Mouse (Mus musculus): ENCODE results near the gene Ap4s1. TPM values are rescaled to one million over a fixed set of nuclear protein-coding genes. Genes with fewer than 3 reads are reported as not detected.

The Ap4s1 gene
- polyA plus RNA-seq, 1 experiment from 2014 or later, result 12.6 TPM

- Histone ChIP-seq H3K27ac (no peak overlapping the region), H3K79me2 (ENCODE audit: inconsistent target) (no peaks in the 10 kb centered on the region), H3K4me3 (ENCODE audit: inconsistent target) (no peak overlapping the region), H3K36me3 (ENCODE audit: inconsistent target) (no peaks in the 10 kb centered on the region; the same call in 1 of the 2 replicates)
- 13% methylated on average over 6 of the region's 6 CpGs for WGBS (ENCODE audit: missing documents)
Observed at GRCm38 (mm10) chr12:51718617-51719016, 27.8 kb downstream of the Ap4s1 start.

GRCm38 (mm10) chr12:51721836-51722235, 31.0 kb downstream of the Ap4s1 start:
- Histone ChIP-seq H3K36me3 (ENCODE audit: inconsistent target) (no peaks in the 10 kb centered on the region; the same call in 1 of the 2 replicates), H3K27ac (no peak overlapping the region), H3K79me2 (ENCODE audit: inconsistent target) (no peaks in the 10 kb centered on the region), H3K4me3 (ENCODE audit: inconsistent target) (no peak overlapping the region)
- 88% methylated on average over 7 of the region's 8 CpGs for WGBS (ENCODE audit: missing documents)

DNA sequence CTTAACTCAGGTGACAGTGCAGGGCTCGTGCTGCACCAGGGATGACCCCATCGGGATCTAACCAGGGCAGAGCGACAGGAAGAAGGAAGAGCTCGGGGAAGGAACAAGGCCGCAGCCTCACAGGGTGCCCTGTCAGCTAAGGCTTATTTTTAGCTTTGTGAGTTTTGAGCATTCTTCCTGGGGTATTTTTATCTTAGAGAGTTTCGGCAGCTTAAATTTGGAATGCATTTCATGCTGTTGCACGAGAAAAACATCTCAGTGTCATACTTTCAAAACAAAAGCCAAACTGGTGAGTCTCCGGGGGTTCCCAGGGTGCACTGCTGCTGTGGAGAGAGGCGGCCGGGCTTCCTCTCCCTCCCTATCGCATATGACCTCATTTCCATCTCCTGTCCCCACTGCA, 38.2 kb downstream of the Ap4s1 start:
- Histone ChIP-seq H3K79me2 (ENCODE audit: inconsistent target) (no peaks in the 10 kb centered on the region), H3K27ac (peak overlapping the region; percentile 39), H3K36me3 (ENCODE audit: inconsistent target) (no peaks in the 10 kb centered on the region; the same call in 1 of the 2 replicates), H3K4me3 (ENCODE audit: inconsistent target) (no peak overlapping the region)
- 75% methylated on average over 11 of the region's 11 CpGs for WGBS (ENCODE audit: missing documents)

GRCm38 (mm10) chr12:51729827-51730226, 39.0 kb downstream of the Ap4s1 start:
- H3K79me2 ChIP-seq (ENCODE audit: inconsistent target), result no peaks in the 10 kb centered on the region
- WGBS (ENCODE audit: missing documents), result 94% methylated on average over 8 of the region's 9 CpGs
- no peaks in the 10 kb centered on the region for H3K36me3 ChIP-seq (ENCODE audit: inconsistent target)
- peak overlapping the region; percentile 39; the same call in 1 of the 2 replicates for H3K27ac ChIP-seq
- no peak overlapping the region for H3K4me3 ChIP-seq (ENCODE audit: inconsistent target)

DNA sequence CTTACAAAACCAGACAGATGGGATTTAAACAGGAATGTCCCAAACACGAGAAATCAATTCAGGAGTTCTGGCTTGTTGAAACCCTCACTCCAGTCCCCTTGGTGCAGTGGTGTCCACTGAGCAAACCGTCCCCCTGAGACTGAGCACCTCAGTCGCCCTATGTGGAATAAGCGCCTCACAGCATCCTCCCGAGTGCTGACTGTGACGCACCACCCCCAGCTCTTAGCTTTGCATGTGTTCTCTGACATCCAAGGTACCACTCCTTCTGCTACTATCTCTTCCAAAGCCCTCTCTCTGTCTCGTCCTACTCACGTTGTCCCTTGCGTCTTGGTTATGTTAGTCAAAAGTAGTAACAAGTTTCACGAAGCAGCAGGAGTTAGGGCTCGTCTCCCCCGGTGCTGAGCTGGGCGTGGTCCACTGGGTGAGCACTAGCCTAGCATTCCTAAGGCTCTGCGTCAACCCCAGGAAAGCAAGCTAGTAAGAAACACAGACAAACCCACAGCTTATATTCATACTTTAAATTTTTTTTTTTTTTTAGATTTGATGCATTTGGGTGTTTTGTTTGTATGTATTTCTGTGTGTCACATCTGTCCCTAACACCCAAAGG, 43.9 kb downstream of the Ap4s1 start:
- Histone ChIP-seq H3K79me2 (ENCODE audit: inconsistent target) (no peaks in the 10 kb centered on the region), H3K36me3 (ENCODE audit: inconsistent target) (no peaks in the 10 kb centered on the region), H3K27ac (no peak overlapping the region), H3K4me3 (ENCODE audit: inconsistent target) (no peak overlapping the region)
- WGBS (ENCODE audit: missing documents), result 93% methylated on average over 13 of the region's 14 CpGs

DNA sequence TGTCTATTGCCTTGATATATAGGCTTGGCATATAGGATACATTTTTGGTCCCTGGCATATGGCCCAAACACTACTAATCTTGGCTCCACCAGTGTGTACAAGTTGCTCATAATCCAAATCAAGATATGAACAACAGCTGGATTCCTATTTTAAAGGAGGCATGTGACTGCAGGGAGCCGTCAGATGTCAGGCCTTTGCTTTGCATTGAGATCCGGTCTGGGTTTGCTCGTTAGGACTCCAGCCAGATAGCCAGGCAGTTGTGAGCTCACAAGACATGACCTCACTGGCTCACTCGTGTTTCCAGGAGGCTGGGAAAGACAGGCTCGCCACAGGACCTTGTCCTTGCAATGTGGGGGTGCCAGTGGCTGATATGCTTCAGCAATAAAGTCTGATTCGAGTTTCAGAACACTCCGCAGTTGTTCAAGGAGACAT, 45.0 kb downstream of the Ap4s1 start:
- Histone ChIP-seq H3K4me3 (ENCODE audit: inconsistent target) (no peak overlapping the region), H3K27ac (no peak overlapping the region), H3K79me2 (ENCODE audit: inconsistent target) (no peaks in the 10 kb centered on the region), H3K36me3 (ENCODE audit: inconsistent target) (no peaks in the 10 kb centered on the region)
- 95% methylated on average over 7 of the region's 7 CpGs for WGBS (ENCODE audit: missing documents)

- 95% methylated on average over 3 of the region's 3 CpGs for WGBS (ENCODE audit: missing documents)
- H3K36me3 ChIP-seq (ENCODE audit: inconsistent target), result no peaks in the 10 kb centered on the region
- H3K27ac ChIP-seq, result no peak overlapping the region
- no peak overlapping the region for H3K4me3 ChIP-seq (ENCODE audit: inconsistent target)
- no peaks in the 10 kb centered on the region for H3K79me2 ChIP-seq (ENCODE audit: inconsistent target)
Observed at GRCm38 (mm10) chr12:51736381-51736780, 45.5 kb downstream of the Ap4s1 start.

DNA sequence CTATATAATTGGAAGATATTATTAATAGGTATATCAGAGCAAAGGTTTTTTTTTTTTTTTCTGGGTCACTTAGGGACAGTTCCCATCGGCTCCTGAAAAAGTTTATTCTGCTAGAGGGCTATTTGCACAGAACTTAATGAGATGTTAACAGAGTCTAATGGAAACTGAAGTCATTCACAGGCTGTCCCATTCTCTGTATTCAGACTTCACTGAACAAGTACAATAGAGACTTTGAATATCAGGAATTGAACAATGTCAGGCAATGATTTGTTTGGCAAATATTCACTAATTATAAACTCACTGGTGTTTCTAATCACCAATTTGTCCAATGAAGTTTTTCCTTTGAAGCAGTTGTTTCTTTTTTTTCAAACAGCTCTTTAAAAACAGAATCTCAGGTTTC, 46.0 kb downstream of the Ap4s1 start:
- WGBS (ENCODE audit: missing documents), result 80% methylated on average over 1 of the region's 1 CpGs
- H3K79me2 ChIP-seq (ENCODE audit: inconsistent target), result no peaks in the 10 kb centered on the region
- no peak overlapping the region for H3K27ac ChIP-seq
- H3K4me3 ChIP-seq (ENCODE audit: inconsistent target), result no peak overlapping the region
- H3K36me3 ChIP-seq (ENCODE audit: inconsistent target), result no peaks in the 10 kb centered on the region

GRCm38 (mm10) chr12:51741690-51742089, 50.9 kb downstream of the Ap4s1 start:
- 89% methylated on average over 5 of the region's 6 CpGs for WGBS (ENCODE audit: missing documents)
- Histone ChIP-seq H3K36me3 (ENCODE audit: inconsistent target) (peaks cover 36% of the 10 kb centered on the region), H3K79me2 (ENCODE audit: inconsistent target) (no peaks in the 10 kb centered on the region), H3K4me3 (ENCODE audit: inconsistent target) (no peak overlapping the region), H3K27ac (no peak overlapping the region)

GRCm38 (mm10) chr12:51744957-51745356, 54.1 kb downstream of the Ap4s1 start:
- Histone ChIP-seq H3K79me2 (ENCODE audit: inconsistent target) (no peaks in the 10 kb centered on the region), H3K27ac (no peak overlapping the region), H3K4me3 (ENCODE audit: inconsistent target) (no peak overlapping the region), H3K36me3 (ENCODE audit: inconsistent target) (peaks cover 62% of the 10 kb centered on the region)
- WGBS (ENCODE audit: missing documents), result 91% methylated on average over 6 of the region's 6 CpGs

DNA sequence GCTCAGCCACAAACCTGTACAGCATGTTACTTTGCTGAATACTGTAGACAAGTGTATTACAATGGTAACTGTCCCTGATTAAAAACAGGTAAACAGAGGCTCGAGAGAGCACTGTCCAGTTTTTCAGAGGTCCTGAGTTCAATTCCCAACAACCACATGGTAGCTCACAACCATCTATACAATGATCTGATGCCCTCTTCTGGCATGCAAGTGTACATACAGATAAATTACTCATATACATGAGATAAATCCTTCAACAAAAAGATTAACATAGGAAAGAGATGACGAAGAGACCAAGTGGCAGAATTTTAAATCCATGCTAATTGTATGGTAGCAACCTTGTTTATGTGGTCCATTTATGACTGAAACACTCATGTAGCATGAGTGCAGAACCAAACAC, 56.5 kb downstream of the Ap4s1 start:
- H3K4me3 ChIP-seq (ENCODE audit: inconsistent target), result no peak overlapping the region
- H3K36me3 ChIP-seq (ENCODE audit: inconsistent target), result peaks cover 84% of the 10 kb centered on the region
- no peak overlapping the region for H3K27ac ChIP-seq
- no peaks in the 10 kb centered on the region for H3K79me2 ChIP-seq (ENCODE audit: inconsistent target)
- 86% methylated on average over 1 of the region's 2 CpGs for WGBS (ENCODE audit: missing documents)

- Histone ChIP-seq H3K4me3 (ENCODE audit: inconsistent target) (no peak overlapping the region), H3K27ac (no peak overlapping the region), H3K79me2 (ENCODE audit: inconsistent target) (no peaks in the 10 kb centered on the region), H3K36me3 (ENCODE audit: inconsistent target) (peaks cover 77% of the 10 kb centered on the region)
- 97% methylated on average over 12 of the region's 12 CpGs for WGBS (ENCODE audit: missing documents)
Observed at GRCm38 (mm10) chr12:51755938-51756598, 65.2 kb downstream of the Ap4s1 start.

- Histone ChIP-seq H3K79me2 (ENCODE audit: inconsistent target) (no peaks in the 10 kb centered on the region), H3K27ac (no peak overlapping the region), H3K36me3 (ENCODE audit: inconsistent target) (peaks cover 77% of the 10 kb centered on the region)
Observed at GRCm38 (mm10) chr12:51756599-51756961, 65.7 kb downstream of the Ap4s1 start.

GRCm38 (mm10) chr12:51759374-51759773, 68.5 kb downstream of the Ap4s1 start:
- Histone ChIP-seq H3K79me2 (ENCODE audit: inconsistent target) (no peaks in the 10 kb centered on the region), H3K36me3 (ENCODE audit: inconsistent target) (peaks cover 77% of the 10 kb centered on the region), H3K4me3 (ENCODE audit: inconsistent target) (no peak overlapping the region), H3K27ac (no peak overlapping the region)
- 90% methylated on average over 3 of the region's 3 CpGs for WGBS (ENCODE audit: missing documents)

More at GRCm38 (mm10) chr12:51756599-51756961, 65.7 kb downstream of the Ap4s1 start:
- H3K4me3 ChIP-seq (ENCODE audit: inconsistent target), result no peak overlapping the region

DNA sequence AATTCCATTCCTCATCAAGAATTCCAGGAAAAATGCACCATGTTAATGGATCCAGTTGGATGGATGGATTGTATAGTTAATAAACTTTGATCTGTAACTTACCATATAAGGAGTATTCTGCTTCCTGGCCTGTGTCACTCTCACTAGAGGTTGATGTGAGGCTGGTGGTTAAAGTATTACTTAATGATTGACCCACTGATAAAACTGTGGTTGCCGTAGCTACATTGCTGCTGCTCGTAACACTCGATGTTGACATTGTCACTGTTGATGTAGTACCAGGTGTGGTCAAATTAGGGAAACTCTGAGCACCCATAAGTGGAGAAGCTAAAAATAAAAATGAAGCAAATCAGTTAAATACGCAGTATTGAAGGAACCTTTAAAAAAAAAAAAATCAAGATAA, 76.6 kb downstream of the Ap4s1 start:
- H3K79me2 ChIP-seq (ENCODE audit: inconsistent target), result no peaks in the 10 kb centered on the region
- H3K27ac ChIP-seq, result no peak overlapping the region
- WGBS (ENCODE audit: missing documents), result 69% methylated on average over 4 of the region's 4 CpGs
- no peak overlapping the region for H3K4me3 ChIP-seq (ENCODE audit: inconsistent target)
- H3K36me3 ChIP-seq (ENCODE audit: inconsistent target), result peaks cover 60% of the 10 kb centered on the region
